Mouse (Mus musculus) G1E (cell line): ENCODE data around the gene Gm26965. TPM values are rescaled to one million over a fixed set of nuclear protein-coding genes. Genes with fewer than 3 reads are reported as not detected.

Source experiments
- ATAC-seq: 2 replicates; pipeline ENCODE4 v1.8.0; 2016; ENCODE audit warnings: mild to moderate bottlenecking; ENCODE audit not compliant: insufficient number of reproducible peaks, poor library complexity, low FRiP score, severe bottlenecking; ENCODE audit errors: extremely low read depth
- DNase-seq: peaks from one replicate; pipeline ENCODE4 v3.0.0; 2012; ENCODE audit warnings: low spot score
- H3K27me3 ChIP-seq: 2 replicates; pipeline ENCODE4 v1.6.1; 2012; ENCODE audit warnings: mild to moderate bottlenecking, low read length, inconsistent platforms; ENCODE audit not compliant: insufficient read depth
- H3K36me3 ChIP-seq: replicated peaks from 2 replicates; pipeline ENCODE3; 2012; ENCODE audit warnings: mild to moderate bottlenecking, inconsistent platforms
- H3K4me1 ChIP-seq: 2 replicates; pipeline ENCODE4 v1.6.1; 2012; ENCODE audit warnings: low read depth, low read length, inconsistent platforms, mixed read lengths; ENCODE audit not compliant: insufficient read depth
- H3K4me3 ChIP-seq: 2 replicates; pipeline ENCODE4 v1.5.1; 2012; ENCODE audit warnings: low read depth, mild to moderate bottlenecking, inconsistent platforms, low read length, moderate library complexity, mixed read lengths
- H3K9me3 ChIP-seq: replicated peaks from 2 replicates; pipeline ENCODE4 v1.6.1; 2012; ENCODE audit warnings: inconsistent platforms
- CTCF ChIP-seq: IDR thresholded peaks from 2 replicates; pipeline ENCODE4 v1.5.1; 2012; ENCODE audit warnings: low read depth, low read length, inconsistent platforms, mixed read lengths
- GATA1 ChIP-seq: IDR thresholded peaks from 2 replicates; pipeline ENCODE4 v1.6.1; 2012; ENCODE audit warnings: borderline replicate concordance, low read length, inconsistent platforms, mixed read lengths
- GATA2 ChIP-seq: IDR thresholded peaks from 2 replicates; pipeline ENCODE4 v1.6.1; 2012; ENCODE audit warnings: low read depth, low read length, inconsistent platforms, borderline replicate concordance
- POLR2AphosphoS5 ChIP-seq: IDR thresholded peaks from 2 replicates; pipeline ENCODE4 v1.6.1; 2012; ENCODE audit warnings: low read depth, low read length, inconsistent platforms; ENCODE audit not compliant: insufficient replicate concordance
- TAL1 ChIP-seq: conservative IDR thresholded peaks from 2 replicates; pipeline ENCODE4 v1.6.1; 2012; ENCODE audit warnings: low read depth, low read length, inconsistent platforms, mixed read lengths
- polyA plus RNA-seq: library from polyadenylated mRNA; stranded (reverse); fragments of >175 nt; gene quantifications from 2 replicates; pipeline ENCODE4 v1.2.3, GENCODE M21; 2012
- total RNA-seq, 2 experiments: library from RNA; stranded (forward) in 1 of 2; stranded (reverse) in 1 of 2; fragments of 200-1000 nt in 1 of 2; fragments of >200 nt in 1 of 2; fragmentation: Nextera tagmentation in 1 of 2; gene quantifications; 2 replicates each; pipeline ENCODE4 v1.2.3; 2014 to 2017

Gm26965 gene
- total and polyA plus RNA-seq, 3 experiments, result 0.55 to 3.2 TPM; not detected in 1

GRCm38 (mm10) chr13:67500908-67501307 is 25.0 kb downstream of the Gm26965 start:
- Histone ChIP-seq H3K36me3 (peaks cover 7% of the 10 kb centered on the region), H3K4me3 (no peak overlapping the region), H3K4me1 (peaks cover 19% of the 10 kb centered on the region), H3K27me3 (no peaks in the 10 kb centered on the region), H3K9me3 (no peaks in the 10 kb centered on the region)
- no peak for TF ChIP-seq POLR2AphosphoS5
- TF ChIP-seq TAL1, result no peak
- no peak for TF ChIP-seq CTCF
- no peak for TF ChIP-seq GATA2
- no peak for TF ChIP-seq GATA1
- DNase-seq (no peak), ATAC-seq (no peak)

GRCm38 (mm10) chr13:67500084-67500719 is 25.7 kb downstream of the Gm26965 start, which contains the start of gene Zfp58:
TSS of gene Zfp58 (minus strand) at chr13:67500555.
- peak; percentile 98 for ATAC-seq
- Histone ChIP-seq H3K36me3 (peaks cover 11% of the 10 kb centered on the region), H3K4me3 (peak within 1 kb of the TSS; percentile 84), H3K27me3 (no peaks in the 10 kb centered on the region), H3K4me1 (peaks cover 22% of the 10 kb centered on the region), H3K9me3 (no peaks in the 10 kb centered on the region)
- peak; percentile 34 for DNase-seq
- TF ChIP-seq GATA1 (no peak), GATA2 (no peak), POLR2AphosphoS5 (no peak), CTCF (no peak), TAL1 (no peak)

GRCm38 (mm10) chr13:67495631-67496030 is 30.3 kb downstream of the Gm26965 start:
- ATAC-seq, result no peak
- peaks cover 51% of the 10 kb centered on the region for H3K36me3 ChIP-seq

GRCm38 (mm10) chr13:67484424-67484811 is 41.5 kb downstream of the Gm26965 start:
- peaks cover 31% of the 10 kb centered on the region for H3K4me1 ChIP-seq
- TF ChIP-seq CTCF, result no peak
- no peak for TF ChIP-seq POLR2AphosphoS5
- TF ChIP-seq TAL1, result no peak
- TF ChIP-seq GATA1, result no peak
- no peak for TF ChIP-seq GATA2
- ATAC-seq, result no peak
- no peak for DNase-seq
- peaks cover 24% of the 10 kb centered on the region for H3K36me3 ChIP-seq
- no peaks in the 10 kb centered on the region for H3K27me3 ChIP-seq
- H3K9me3 ChIP-seq, result no peaks in the 10 kb centered on the region
- H3K4me3 ChIP-seq, result peak overlapping the region; percentile 73

More at GRCm38 (mm10) chr13:67495631-67496030, 30.3 kb downstream of the Gm26965 start:
- no peaks in the 10 kb centered on the region for H3K27me3 ChIP-seq
- no peak for DNase-seq
- H3K4me3 ChIP-seq, result no peak overlapping the region
- H3K9me3 ChIP-seq, result peaks cover 23% of the 10 kb centered on the region
- peaks cover 31% of the 10 kb centered on the region for H3K4me1 ChIP-seq
- TF ChIP-seq GATA2, result no peak
- no peak for TF ChIP-seq CTCF
- no peak for TF ChIP-seq GATA1
- TF ChIP-seq POLR2AphosphoS5, result no peak
- no peak for TF ChIP-seq TAL1

DNA sequence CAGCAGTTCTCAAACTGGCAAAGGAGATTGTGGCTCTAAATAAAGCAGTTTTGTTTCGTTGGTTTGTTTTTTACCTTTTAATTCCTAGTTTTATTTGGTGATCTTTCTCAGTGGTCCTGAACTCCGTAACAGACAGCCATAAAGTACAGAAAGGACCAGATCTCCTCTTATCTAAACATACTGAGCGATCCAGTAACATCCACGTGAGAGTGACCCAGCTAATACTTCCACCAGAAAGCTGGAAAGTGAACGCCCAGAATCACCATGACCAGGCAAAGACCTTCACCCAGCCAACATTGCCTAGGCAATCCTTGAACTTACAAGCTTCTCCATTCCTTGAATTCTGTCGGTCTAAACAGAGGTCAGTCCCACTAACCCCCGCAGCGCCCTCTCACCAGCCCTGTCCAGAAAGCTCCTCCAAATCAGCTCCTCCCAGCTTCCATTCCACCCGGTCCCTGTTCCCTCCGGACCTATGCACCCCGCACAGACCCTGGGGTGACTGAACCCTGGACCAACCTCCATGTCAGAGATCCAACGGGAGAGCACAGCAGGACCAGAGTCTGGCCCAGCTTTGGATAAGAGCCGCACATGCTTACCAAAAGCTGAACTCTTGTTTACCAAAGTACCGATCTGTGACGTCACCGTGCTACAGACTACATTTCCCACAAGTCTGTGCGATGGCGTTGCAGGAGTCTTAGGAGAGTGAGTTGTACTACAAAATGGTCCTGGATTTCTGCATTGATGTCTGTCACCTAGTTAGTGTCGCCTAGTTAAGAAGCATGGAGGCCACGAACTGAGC is 42.1 kb downstream of the Gm26965 start, which contains the start of gene Zfp874b:
Gene Zfp874b (minus strand): TSS at position 634 of the 799 bp plus-strand sequence.
- DNase-seq, result peak; percentile 59
- ATAC-seq, result peak; percentile 89

DNA sequence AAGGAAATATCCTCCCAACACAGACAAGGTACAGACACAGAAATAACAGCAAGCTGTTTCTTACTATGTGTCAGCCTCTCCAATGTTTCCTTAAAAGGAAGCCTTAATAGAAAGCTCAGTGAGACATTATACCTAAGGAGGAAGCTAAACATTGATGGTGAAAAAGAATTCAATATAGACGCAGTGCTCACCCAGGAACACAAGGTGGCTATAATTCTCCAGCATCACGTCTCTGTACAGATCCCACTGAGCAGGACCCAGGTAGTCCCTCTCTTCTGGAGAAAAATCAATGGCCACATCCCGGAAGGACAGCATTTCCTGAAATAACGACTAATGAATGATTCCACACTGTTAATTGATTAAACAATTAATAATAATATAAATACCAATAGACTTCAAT is 44.4 kb downstream of the Gm26965 start:
- Histone ChIP-seq H3K27me3 (no peaks in the 10 kb centered on the region), H3K4me3 (no peak overlapping the region), H3K36me3 (peaks cover 24% of the 10 kb centered on the region), H3K4me1 (peaks cover 31% of the 10 kb centered on the region), H3K9me3 (no peaks in the 10 kb centered on the region)
- ATAC-seq, result no peak
- TF ChIP-seq GATA2 (no peak), CTCF (no peak), TAL1 (no peak), POLR2AphosphoS5 (no peak), GATA1 (no peak)
- DNase-seq, result no peak

More for the DNA sequence above, 42.1 kb downstream of the Gm26965 start, which contains the start of gene Zfp874b:
- H3K4me3 ChIP-seq, result peak within 1 kb of the TSS; percentile 73
- TF ChIP-seq GATA1 (no peak), TAL1 (no peak), GATA2 (no peak), CTCF (no peak), POLR2AphosphoS5 (no peak)
- H3K9me3 ChIP-seq, result no peaks in the 10 kb centered on the region
- H3K36me3 ChIP-seq, result peaks cover 22% of the 10 kb centered on the region
- H3K4me1 ChIP-seq, result peaks cover 31% of the 10 kb centered on the region
- H3K27me3 ChIP-seq, result no peaks in the 10 kb centered on the region
